Mouse (Mus musculus): ENCODE results near the gene Alox8.

- no peak for TF ChIP-seq POLR2A (IDR thresholded peaks at IDR 0.05; ENCODE audit: low read depth, low read length)
- no peak for TF ChIP-seq UBTF (IDR thresholded peaks at IDR 0.05; ENCODE audit: low read depth, low read length)
- no peak for TF ChIP-seq CTCF (conservative IDR thresholded peaks at IDR 0.05 in 1 of 2, IDR thresholded peaks at IDR 0.05 in 1 of 2; ENCODE audit: low read depth in 2 of 2, low read length in 2 of 2)
Observed at GRCm38 (mm10) chr11:69178525-69178924, 19.1 kb downstream of the Alox8 start.

Data from CH12.LX (cell line).